Mouse (Mus musculus) heart, adult 2 months (tissue): Measurements from ENCODE around the gene Wdr61. TPM values are rescaled to one million over a fixed set of nuclear protein-coding genes. Genes with fewer than 3 reads are reported as not detected.

ENCODE experiments used
- DNase-seq, 2 experiments: peaks; one replicate each; pipeline ENCODE4 v3.0.0; 2021
- H3K27ac ChIP-seq: fragments of 200-600 bp; 2 replicates; pipeline ENCODE4 v1.8.1; 2022
- H3K27me3 ChIP-seq: fragments of 200-500 bp; 2 replicates; pipeline ENCODE4 v1.6.1; 2012; ENCODE audit warnings: mild to moderate bottlenecking, low read length, inconsistent platforms, mixed read lengths; ENCODE audit not compliant: control insufficient read depth, insufficient read depth
- H3K36me3 ChIP-seq: fragments of 200-500 bp; 2 replicates; pipeline ENCODE4 v1.6.1; 2012; ENCODE audit warnings: low read length, inconsistent platforms; ENCODE audit not compliant: control insufficient read depth, insufficient read depth
- H3K4me1 ChIP-seq: fragments of 200-500 bp; 2 replicates; pipeline ENCODE4 v1.6.1; 2011; ENCODE audit warnings: low read length; ENCODE audit not compliant: control insufficient read depth, insufficient read depth
- H3K4me3 ChIP-seq: fragments of 200-600 bp; 2 replicates; pipeline ENCODE4 v1.8.1; 2022
- H3K79me2 ChIP-seq: fragments of 200-500 bp; replicated peaks from 2 replicates; pipeline ENCODE4 v1.6.1; 2012; ENCODE audit warnings: mild to moderate bottlenecking, inconsistent platforms, low read length, moderate library complexity, mixed read lengths; ENCODE audit not compliant: control insufficient read depth, insufficient read depth
- H3K9ac ChIP-seq: fragments of 200-500 bp; 2 replicates; pipeline ENCODE4 v1.6.1; 2012; ENCODE audit warnings: low read depth, mild to moderate bottlenecking, control low read depth, inconsistent platforms, low read length, mixed read lengths
- CTCF ChIP-seq: fragments of 200-600 bp; IDR thresholded peaks from 2 replicates; pipeline ENCODE4 v1.8.1; 2022; ENCODE audit warnings: antibody characterized with exemption, mild to moderate bottlenecking, moderate library complexity
- EP300 ChIP-seq: fragments of 200-500 bp; IDR thresholded peaks from 2 replicates; pipeline ENCODE4 v1.6.1; 2011; ENCODE audit warnings: low read depth, low read length, control low read depth; ENCODE audit not compliant: insufficient read depth
- POLR2A ChIP-seq: fragments of 200-500 bp; IDR thresholded peaks from 2 replicates; pipeline ENCODE4 v1.6.1; 2011; ENCODE audit warnings: mild to moderate bottlenecking, low read depth, low read length, control low read depth; ENCODE audit not compliant: insufficient read depth
- whole genome bisulfite sequencing: fragments of 180-500 bp; shearing (Covaris S2); methylation state at CpG from one replicate; pipeline ENCODE4 v1.1.7; 2018; 5-methylcytosine and 5-hydroxymethylcytosine counted together
- intact Hi-C: fragments of 180-260 bp; cut with DNase I; formaldehyde crosslinking; loops from one replicate; pipeline ENCODE4 v1.15.1; 2025
- microRNA-seq, 2 experiments: library from miRNA; unstranded; fragments of <30 nt; microRNA quantifications; one replicate each; pipeline ENCODE4 v1.2.0; 2021
- polyA plus RNA-seq: library from polyadenylated mRNA; depleted of rRNA; stranded (reverse); fragments of >200 nt; gene quantifications from 2 replicates; pipeline ENCODE4 v1.2.3, GENCODE M21; 2012; rRNA removed
- total RNA-seq, 2 experiments: library from RNA; stranded (reverse); gene quantifications; 2 replicates each; pipeline ENCODE4 v1.2.3; 2021

Gene Wdr61
- total and polyA plus RNA-seq, 3 experiments, result 21.3 to 29.6 (median 29.0) TPM

DNA sequence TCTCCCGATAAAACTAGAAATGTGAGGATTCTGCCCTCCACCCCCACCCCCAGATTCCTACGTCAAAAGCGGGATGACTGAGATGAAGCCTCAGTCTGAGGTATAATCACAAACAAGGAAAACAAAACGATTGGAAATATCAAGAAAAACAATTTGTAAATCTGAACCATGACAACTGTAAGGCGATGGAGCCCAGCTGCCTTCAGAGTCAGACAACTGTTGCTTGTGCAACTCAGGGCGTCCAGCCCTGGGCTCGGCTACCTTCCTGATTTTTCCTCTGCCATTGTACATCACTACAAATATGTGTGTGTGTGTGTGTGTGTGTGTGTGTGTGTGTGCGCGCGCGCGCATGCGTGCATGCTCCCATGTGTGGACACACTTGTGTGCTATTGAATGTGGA lies 60.4 kb downstream of the Wdr61 start:
- 81% methylated on average over 13 of the region's 13 CpGs for WGBS
- H3K4me1 ChIP-seq, result no peaks in the 10 kb centered on the region
- no peak for TF ChIP-seq EP300
- TF ChIP-seq CTCF, result no peak
- TF ChIP-seq POLR2A, result no peak
- no peak overlapping the region for H3K27ac ChIP-seq
- H3K4me3 ChIP-seq, result no peak overlapping the region
- no peak overlapping the region for H3K9ac ChIP-seq
- DNase-seq, result no peak
- no peaks in the 10 kb centered on the region; the same call in 1 of the 2 replicates for H3K27me3 ChIP-seq
- no peaks in the 10 kb centered on the region for H3K79me2 ChIP-seq
- no peaks in the 10 kb centered on the region for H3K36me3 ChIP-seq
- intact Hi-C loops, result loop anchor here (10.0 kb wide), 1 partner anchor 239 kb away; no protein-coding TSS in a partner anchor

DNA sequence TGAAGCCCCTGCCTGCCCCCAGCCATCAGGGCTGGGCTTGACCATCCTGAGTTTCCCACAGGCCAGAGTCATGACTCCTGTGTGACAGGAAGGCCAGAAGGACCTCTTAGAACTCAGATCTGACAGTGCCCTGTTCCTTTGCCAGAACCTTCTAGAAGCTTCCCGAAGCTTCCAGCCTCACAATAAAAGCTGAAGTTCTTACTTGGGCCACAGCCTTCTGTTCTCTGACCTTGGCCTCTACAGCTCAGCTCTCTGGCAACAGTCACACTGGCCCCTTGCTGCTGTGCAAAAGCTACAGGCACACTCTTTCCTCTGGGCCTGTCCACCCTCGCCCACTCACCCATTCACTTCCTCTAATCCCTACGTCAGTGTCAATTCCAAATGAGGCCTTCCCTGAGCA lies 62.4 kb downstream of the Wdr61 start:
- Histone ChIP-seq H3K79me2 (no peaks in the 10 kb centered on the region), H3K4me3 (no peak overlapping the region), H3K27me3 (no peaks in the 10 kb centered on the region), H3K4me1 (no peaks in the 10 kb centered on the region), H3K9ac (no peak overlapping the region), H3K36me3 (no peaks in the 10 kb centered on the region), H3K27ac (no peak overlapping the region)
- no peak for DNase-seq
- intact Hi-C loops, result loop anchor here (10.0 kb wide), 1 partner anchor 237 kb away; no protein-coding TSS in a partner anchor
- 68% methylated on average over 3 of the region's 3 CpGs for WGBS
- TF ChIP-seq CTCF (no peak), POLR2A (no peak), EP300 (no peak)

DNA sequence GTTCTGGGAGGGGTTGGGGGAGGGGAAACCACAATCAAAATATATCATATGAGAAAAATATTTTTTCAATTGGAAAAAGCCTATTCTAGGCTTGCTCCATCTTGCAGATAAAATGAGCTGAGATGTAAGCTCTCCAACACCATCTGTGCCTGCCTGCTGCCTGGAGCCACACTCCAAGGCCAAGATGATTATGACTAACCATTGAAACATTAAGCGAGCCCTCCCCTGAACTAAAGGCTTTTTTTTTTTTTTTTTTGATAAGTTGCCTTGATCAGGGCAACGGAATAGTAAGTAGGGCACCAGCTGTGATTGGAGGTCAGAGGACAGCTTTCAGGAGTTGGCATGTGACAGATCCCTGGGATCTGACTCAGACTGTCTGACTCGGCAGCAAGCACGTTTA lies 65.9 kb downstream of the Wdr61 start:
- Histone ChIP-seq H3K79me2 (no peaks in the 10 kb centered on the region), H3K27ac (no peak overlapping the region), H3K4me3 (no peak overlapping the region), H3K4me1 (no peaks in the 10 kb centered on the region), H3K9ac (no peak overlapping the region), H3K27me3 (no peaks in the 10 kb centered on the region), H3K36me3 (no peaks in the 10 kb centered on the region)
- intact Hi-C loops, result no loop called here
- 70% methylated on average over 4 of the region's 4 CpGs for WGBS
- TF ChIP-seq CTCF (no peak), POLR2A (no peak), EP300 (no peak)
- no peak for DNase-seq

DNA sequence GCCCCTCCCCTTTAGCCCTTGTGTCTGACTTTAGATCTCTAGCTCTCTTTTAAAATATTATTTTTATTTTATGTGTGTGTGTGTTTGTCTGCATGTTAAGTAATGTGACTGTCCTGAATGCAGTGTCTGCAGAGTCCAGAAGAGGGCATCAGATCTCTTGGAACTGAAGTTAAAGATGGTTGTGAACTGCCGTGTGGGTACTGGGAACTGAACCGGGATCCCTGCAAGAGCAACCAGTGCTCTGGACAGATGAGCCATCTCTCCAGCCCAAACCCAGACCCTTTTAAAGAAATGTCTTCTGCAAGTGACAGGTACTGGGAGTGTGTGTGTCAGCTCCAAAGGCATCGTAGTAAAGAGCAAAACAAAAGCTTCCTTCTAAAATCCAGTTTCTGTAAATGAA lies 68.2 kb downstream of the Wdr61 start:
- DNase-seq, result no peak
- H3K27me3 ChIP-seq, result no peaks in the 10 kb centered on the region
- H3K36me3 ChIP-seq, result no peaks in the 10 kb centered on the region
- 97% methylated on average over 3 of the region's 3 CpGs for WGBS
- H3K4me3 ChIP-seq, result no peak overlapping the region
- intact Hi-C loops, result no loop called here
- H3K9ac ChIP-seq, result no peak overlapping the region
- TF ChIP-seq POLR2A (no peak), EP300 (no peak), CTCF (no peak)
- no peak overlapping the region for H3K27ac ChIP-seq
- H3K79me2 ChIP-seq, result no peaks in the 10 kb centered on the region
- no peaks in the 10 kb centered on the region for H3K4me1 ChIP-seq

Small RNA genes within 50 kb of the gene (microRNA-seq; reads per million reads assigned to microRNA genes)
- 1.5 to 2.8 reads per million in 2 experiments for gene Mir5710

Other genes with a start within 250 kb of the Wdr61 start
- gene Dmxl2, start 232.9 kb downstream of the Wdr61 start, total RNA-seq, result 10 to 100 TPM; 20.6 to 27.6 TPM
- gene Dmxl2, start 232.9 kb downstream of the Wdr61 start, polyA plus RNA-seq, result 6.7 and 9.8 TPM in 2 replicates
- gene Sh2d7, start 195.5 kb downstream of the Wdr61 start, total RNA-seq, result not detected
- 0.08 TPM in 1 of 2 replicates, not detected in the other for gene Sh2d7, start 195.5 kb downstream of the Wdr61 start, polyA plus RNA-seq
- gene Cib2, start 174.3 kb downstream of the Wdr61 start, total RNA-seq, result 1 to 10 TPM; 2.1 TPM
- gene Cib2, start 174.3 kb downstream of the Wdr61 start, polyA plus RNA-seq, result 4.1 and 5.9 TPM in 2 replicates
- gene Idh3a, start 148.2 kb downstream of the Wdr61 start, total RNA-seq, result 100 to 1,000 TPM; 507 to 582 TPM
- 367 and 618 TPM in 2 replicates for gene Idh3a, start 148.2 kb downstream of the Wdr61 start, polyA plus RNA-seq
- gene Acsbg1, start 72.6 kb downstream of the Wdr61 start, total RNA-seq, result under 1 TPM; 0.30 to 0.31 TPM
- gene Acsbg1, start 72.6 kb downstream of the Wdr61 start, polyA plus RNA-seq, result 0.70 and 0.85 TPM in 2 replicates
- gene Dnaja4, start 35.6 kb downstream of the Wdr61 start, total RNA-seq, result 10 to 100 TPM; 81.9 to 85.5 TPM
- gene Dnaja4, start 35.6 kb downstream of the Wdr61 start, polyA plus RNA-seq, result 39.1 and 69.8 TPM in 2 replicates
- gene Crabp1, start 30.2 kb upstream of the Wdr61 start, total RNA-seq, result not detected
- gene Crabp1, start 30.2 kb upstream of the Wdr61 start, polyA plus RNA-seq, result 0.23 TPM in 1 of 2 replicates, not detected in the other
- gene Ireb2, start 129.3 kb upstream of the Wdr61 start, total RNA-seq, result 10 to 100 TPM; 23.5 to 26.7 TPM
- 4.7 and 10.9 TPM in 2 replicates for gene Ireb2, start 129.3 kb upstream of the Wdr61 start, polyA plus RNA-seq
- gene Hykk, start 182.8 kb upstream of the Wdr61 start, total RNA-seq, result 1 to 10 TPM in 1 of 2 experiments, under 1 TPM in 1; 0.99 to 1.1 TPM
- gene Hykk, start 182.8 kb upstream of the Wdr61 start, polyA plus RNA-seq, result 0.55 and 1.1 TPM in 2 replicates
- 100 to 1,000 TPM; 110 to 127 TPM for gene Psma4, start 216.3 kb upstream of the Wdr61 start, total RNA-seq
- gene Psma4, start 216.3 kb upstream of the Wdr61 start, polyA plus RNA-seq, result 87.1 and 167 TPM in 2 replicates
- not detected for gene AY074887, start 216.5 kb upstream of the Wdr61 start, total RNA-seq
- gene AY074887, start 216.5 kb upstream of the Wdr61 start, polyA plus RNA-seq, result not detected in 2 replicates
- gene Chrna5, start 246.4 kb upstream of the Wdr61 start, total RNA-seq, result not detected
- 0.15 TPM in 1 of 2 replicates, not detected in the other for gene Chrna5, start 246.4 kb upstream of the Wdr61 start, polyA plus RNA-seq